Mouse (Mus musculus) ES-E14 (cell line): ENCODE measurements around the gene Sgip1.

ENCODE experiments used
- HCFC1 ChIP-seq: IDR thresholded peaks from 2 replicates; pipeline ENCODE4 v1.6.1; 2012; ENCODE audit warnings: low read length, inconsistent platforms, borderline replicate concordance; ENCODE audit not compliant: insufficient read depth
- ZC3H11A ChIP-seq: IDR thresholded peaks from 2 replicates; pipeline ENCODE4 v1.6.1; 2012; ENCODE audit warnings: low read depth, mild to moderate bottlenecking, inconsistent platforms, low read length, borderline replicate concordance

DNA sequence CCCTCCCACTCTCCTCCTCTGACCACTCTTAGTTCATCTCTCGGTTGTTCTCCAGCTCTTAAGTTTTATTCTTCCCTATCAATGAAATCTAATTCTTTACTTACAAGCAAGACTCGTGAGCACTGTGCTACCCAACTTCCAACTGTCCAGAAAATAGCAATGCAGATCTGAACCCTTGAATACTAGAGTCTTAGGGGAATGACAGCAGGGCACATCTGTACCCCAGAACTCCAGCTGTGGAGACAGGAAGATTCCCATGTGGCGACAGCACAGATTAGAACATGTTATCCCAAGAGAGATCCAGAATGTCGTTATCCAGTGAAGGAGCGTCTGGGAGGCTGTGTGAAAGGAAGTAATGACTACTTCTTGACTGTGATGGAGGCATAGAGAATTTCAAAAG lies 265.2 kb downstream of the Sgip1 start:
- no peak for TF ChIP-seq HCFC1
- no peak for TF ChIP-seq ZC3H11A
